Mouse (Mus musculus): Measurements from ENCODE around the gene Sapcd1.
"Not testable (repeated sequence)": the region's sequence is repeated elsewhere in the genome, so short reads cannot be mapped to it uniquely, and the experiment has no call there.

The Sapcd1 gene

GRCm38 (mm10) chr17:35007387-35007991, 20.3 kb downstream of the Sapcd1 start:
- no peak for DNase-seq (ENCODE audit: low spot score)

GRCm38 (mm10) chr17:35005902-35006301, 21.9 kb downstream of the Sapcd1 start:
- not testable (repeated sequence) for DNase-seq (ENCODE audit: low spot score)

DNA sequence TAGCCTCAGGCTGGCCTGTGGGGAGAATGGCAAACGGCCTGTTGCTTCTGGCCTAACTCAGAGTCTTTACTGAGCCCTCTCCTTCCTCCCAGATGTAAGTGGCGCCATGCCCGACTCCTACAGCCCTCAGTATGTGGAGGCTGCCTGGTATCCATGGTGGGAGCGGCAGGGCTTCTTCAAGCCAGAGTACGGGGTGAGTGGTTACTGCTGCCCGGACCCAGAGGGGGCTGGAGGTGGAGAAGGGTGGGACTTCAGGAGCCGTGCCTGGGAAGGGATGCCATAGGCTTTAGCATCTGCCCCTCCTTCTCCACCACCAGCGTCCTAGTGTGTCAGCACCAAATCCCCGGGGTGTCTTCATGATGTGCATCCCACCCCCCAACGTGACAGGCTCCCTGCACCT, 22.7 kb downstream of the Sapcd1 start:
- DNase-seq (ENCODE audit: low spot score): no peak

DNA sequence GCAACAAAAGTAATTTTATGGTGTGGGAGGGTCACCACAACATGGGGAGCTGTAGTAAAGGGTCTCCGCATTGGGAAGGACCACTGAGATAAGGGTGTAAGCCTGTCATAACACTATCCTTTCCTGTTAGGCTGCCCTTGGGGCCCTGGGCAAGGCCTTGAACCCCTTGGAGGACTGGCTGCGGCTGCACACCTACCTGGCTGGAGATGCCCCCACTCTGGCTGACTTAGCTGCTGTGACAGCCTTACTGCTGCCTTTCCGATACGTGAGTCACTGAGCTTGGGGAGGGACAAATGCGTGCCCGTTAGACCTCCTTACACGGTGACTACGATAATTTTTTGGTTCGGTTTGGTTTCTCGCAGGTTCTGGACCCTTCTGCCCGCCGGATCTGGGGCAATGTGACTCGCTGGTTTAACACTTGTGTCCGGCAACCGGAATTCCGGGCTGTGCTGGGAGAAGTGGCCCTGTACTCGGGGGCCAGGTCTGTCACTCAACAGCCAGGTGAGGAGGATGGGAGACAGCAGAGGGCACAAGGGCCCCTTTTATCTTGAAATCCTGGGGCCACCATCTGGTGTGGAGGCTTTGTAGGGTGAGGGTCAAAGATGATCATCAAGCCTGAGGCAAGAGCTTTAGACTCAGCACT, 23.6 kb downstream of the Sapcd1 start:
- DNase-seq (ENCODE audit: low spot score): no peak

DNA sequence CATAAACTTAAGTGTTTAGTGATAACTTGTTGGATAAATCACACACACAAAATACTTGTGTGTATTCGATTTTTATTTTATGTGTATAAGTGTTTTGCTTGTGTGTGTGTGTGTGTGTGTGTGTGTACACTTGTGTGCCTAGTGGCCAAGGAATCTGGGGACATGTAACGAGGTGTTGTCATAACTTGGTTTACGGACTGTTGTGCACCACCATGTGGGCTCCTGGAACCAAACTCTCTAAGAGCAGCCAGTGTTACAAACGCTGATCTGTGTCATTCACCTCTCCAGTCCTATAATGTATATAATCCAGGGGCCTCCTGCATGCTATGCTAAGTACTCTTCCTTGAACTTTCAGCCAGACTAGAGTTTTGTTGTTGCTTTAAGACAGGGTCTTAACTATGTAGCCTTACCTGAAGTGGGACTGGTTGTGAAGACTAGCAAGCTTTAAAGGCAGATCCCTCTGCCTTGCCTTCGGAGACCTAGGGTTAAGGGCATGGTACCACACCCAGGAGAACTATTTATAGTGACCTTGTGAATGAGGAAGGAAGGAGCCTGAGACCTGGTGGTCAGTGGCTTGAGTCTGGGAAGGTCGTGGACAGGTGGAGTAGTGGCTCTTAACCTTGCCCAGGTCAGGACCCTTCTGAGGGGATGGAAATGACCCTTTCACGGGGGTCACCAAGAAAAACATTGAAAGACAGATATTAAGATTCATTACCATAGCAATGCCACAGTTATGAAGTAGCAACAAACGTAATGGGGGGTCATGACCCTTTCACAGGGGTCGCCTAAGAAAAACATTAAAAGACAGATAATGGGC, 24.6 kb downstream of the Sapcd1 start:
- DNase-seq (ENCODE audit: low spot score): no peak

DNA sequence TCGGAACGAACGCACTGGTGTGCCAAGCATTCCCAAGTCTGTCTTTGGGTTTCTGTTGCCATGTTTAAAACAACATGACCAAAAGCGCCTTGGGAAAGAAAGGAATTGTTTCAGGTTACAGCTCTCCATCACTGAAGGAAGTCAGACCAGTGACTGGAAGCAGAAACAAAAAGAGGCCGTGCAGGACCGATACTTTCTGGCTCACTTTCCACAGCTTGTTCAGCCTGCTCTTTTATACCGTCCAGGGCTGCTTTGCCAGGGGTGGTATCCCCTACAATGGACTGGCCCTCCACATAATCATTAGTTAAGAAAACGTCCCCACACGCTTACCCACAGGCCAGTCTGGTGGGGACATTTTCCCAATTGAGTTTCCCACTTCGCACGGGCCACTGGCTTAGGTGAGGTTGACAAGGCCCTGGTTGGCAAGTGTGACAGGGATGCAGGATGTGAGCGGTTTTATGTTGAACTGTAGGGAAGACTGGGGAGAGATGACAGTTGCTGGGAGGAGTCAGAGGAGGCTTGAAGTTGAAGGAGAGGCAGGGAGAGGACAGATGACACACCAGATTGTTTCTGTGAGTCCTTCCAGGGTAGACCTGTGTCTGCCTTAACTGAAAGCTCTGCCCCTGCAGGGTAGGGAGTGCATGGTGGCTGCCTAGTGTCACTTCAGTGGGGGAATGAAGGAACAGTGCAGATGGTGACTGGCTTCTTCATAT, 25.5 kb downstream of the Sapcd1 start:
- no peak for DNase-seq (ENCODE audit: low spot score)

- DNase-seq (ENCODE audit: low spot score): no peak
Observed at GRCm38 (mm10) chr17:35001452-35002152, 26.2 kb downstream of the Sapcd1 start.

DNA sequence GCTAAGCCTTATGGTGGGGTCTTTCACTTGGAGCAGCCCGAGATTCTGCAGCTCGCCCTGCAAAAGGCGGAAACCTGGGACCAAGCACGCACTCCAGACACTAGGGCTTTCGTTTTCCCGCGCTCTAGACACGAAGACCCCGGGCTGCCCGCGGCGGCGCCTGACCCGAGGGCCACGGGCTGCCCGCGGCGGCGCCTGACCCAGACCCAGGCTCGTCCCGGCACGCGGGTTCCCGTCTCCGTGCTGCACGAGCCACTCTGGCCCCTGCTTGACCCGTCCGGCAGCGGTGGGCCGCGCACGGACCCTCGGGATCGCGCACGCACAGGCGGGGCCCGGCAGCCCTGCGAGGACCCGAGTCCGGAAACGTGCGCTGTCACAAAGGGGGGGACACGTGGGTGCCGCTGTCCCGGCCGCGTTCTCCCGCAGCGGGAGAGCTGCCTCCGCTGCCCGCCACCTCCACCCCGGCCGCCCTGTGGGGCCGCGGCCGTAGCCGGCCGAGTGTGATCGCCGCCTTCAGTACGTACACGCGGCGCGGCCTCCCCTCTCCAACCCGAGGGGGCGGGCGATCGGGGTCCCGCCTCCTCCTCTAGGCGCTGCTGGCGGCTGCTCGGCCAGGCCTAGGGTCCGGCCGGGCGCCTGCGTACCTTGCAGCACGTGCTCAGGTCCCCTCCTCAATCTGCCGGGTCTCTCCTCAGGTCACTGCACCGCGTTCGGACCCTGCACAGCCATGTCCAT, 26.9 kb downstream of the Sapcd1 start, which contains the start of gene Vars:
Gene Vars (plus strand): TSS at position 271 of the 735 bp plus-strand sequence.
- DNase-seq (ENCODE audit: low spot score): peak; percentile 71

- DNase-seq (ENCODE audit: low spot score): not testable (repeated sequence)
Observed at GRCm38 (mm10) chr17:34999871-35000716, 27.7 kb downstream of the Sapcd1 start.

DNA sequence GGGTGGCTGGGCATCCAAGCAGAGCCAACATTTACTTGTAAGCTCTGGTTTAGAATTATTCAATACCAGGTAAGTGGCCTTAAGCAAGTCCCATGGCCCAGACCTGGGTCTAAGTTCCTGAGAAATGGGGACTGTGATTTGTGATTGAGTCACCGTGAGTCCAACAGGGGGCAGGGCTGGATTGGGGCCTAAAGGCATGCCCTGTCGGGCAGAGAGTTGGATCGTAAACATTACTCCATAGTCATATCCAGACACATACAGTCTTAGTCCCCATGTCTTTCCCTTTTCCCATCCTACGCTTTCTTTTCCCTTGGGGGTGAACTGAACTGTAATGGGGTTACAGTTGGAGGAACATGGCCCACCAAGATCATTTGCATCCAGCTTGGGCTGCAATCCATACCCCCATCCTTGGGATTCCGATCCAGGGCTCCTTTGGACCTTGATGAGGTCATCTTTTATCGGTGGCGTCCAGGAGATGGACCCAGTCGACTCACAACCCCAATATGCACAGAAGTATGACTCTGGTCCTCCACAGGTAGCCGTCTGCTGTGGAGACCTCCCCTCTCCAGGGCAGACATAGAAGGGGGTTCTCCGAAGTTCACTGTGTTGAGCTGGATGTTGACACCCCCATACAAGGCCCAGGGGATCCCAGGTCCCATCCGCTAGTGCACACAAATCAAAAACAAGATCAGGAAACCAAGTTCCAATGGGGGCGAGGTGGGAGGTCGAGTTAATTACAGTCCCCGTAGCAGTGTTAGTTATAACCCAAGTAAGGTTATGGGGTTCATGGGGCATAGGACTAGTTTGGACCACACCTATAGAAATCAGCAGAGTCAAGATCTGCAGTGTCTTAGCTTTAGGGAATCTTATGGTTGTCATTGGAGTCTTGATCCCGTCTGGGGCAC, 29.0 kb downstream of the Sapcd1 start:
- no peak for DNase-seq (ENCODE audit: low spot score)

- DNase-seq (ENCODE audit: low spot score): no peak
Observed at GRCm38 (mm10) chr17:34997142-34997483, 30.7 kb downstream of the Sapcd1 start.

DNA sequence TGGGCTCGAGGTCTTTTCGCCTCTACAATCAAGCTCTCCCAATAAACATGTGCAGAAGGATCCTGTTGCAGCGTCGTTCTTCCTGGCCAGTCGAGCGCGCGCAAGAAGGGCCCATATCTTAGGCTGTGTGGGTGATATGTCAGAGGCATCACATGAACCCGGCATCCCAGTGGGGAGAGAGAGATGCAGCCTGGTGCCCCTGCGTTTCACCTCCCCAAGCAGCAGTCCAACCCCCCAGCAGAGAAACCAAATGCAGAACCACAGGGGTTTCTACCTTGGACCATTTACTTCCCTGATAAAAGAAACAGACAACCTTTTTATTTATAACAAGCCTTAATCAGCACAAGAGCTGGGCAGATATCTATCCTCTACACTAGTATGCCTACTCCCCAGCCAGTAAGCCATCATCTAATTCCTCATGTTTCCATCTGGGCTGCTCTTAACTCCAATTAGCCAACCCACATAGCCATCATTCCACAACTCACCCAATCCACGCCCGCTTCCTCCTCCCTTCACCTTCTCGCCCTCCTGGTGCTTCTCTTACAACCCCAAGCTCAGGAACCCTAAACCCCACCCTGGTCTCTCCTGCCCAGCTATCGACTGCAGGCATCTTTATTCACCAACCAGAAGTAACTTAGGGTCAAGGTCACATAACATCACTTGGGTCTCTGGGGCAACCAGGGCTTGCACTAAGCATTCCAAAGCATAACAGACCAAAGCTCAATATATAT, 31.2 kb downstream of the Sapcd1 start:
- DNase-seq (ENCODE audit: low spot score): no peak

GRCm38 (mm10) chr17:34995927-34996326, 31.9 kb downstream of the Sapcd1 start:
- DNase-seq (ENCODE audit: low spot score): not testable (repeated sequence)

- DNase-seq (ENCODE audit: low spot score): not testable (repeated sequence)
Observed at GRCm38 (mm10) chr17:34995192-34995591, 32.6 kb downstream of the Sapcd1 start.

DNA sequence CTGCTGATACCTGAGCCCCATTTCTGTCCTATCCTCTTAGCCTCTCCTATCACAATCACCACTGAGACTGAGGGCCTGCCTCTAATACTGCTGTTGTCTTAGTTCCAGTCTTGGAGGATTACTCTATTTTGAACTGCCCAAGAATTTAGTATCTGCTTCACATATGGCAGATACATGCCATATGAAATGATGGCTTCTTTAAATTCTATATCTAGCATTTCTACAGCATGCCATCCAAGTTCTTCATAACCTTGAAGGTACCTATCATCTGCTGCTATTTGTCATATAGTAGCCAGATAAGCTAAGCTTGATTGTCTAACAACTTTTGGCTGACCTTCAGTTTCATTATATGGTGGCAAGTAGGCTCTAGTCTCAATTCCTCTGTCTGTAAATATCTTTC, 33.1 kb downstream of the Sapcd1 start:
- DNase-seq (ENCODE audit: low spot score): no peak

GRCm38 (mm10) chr17:34984218-34984617, 43.6 kb downstream of the Sapcd1 start:
- DNase-seq (ENCODE audit: low spot score): no peak

DNA sequence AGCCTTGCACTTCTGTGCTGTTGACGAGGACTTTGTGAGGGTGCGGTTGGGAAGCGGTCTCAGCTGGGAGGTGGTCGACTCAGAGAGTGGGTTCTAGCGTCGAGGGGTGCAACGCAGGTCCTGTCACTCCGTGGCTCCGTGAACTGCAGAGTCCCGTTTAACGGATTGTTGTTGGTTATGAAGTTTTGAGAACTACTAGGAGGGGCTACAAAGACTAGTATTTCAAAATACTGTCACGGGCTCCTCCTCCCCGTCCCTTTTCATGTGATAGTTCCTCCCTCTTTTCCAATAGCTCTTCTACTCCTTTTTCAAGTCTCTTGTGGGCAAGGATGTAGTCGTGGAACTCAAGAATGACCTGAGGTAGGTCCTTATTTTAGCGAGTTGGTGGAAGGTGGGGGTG, 45.5 kb downstream of the Sapcd1 start:
- DNase-seq (ENCODE audit: low spot score): no peak

- DNase-seq (ENCODE audit: low spot score): peak; percentile 85
Observed at GRCm38 (mm10) chr17:34981690-34982180, 46.1 kb downstream of the Sapcd1 start, which contains the start of gene Lsm2. Gene Lsm2 (plus strand): TSS chr17:34981862.

Measured in left cerebral cortex, adult 11 months (tissue).